Mouse (Mus musculus) ES-Bruce4 (cell line): Measurements from ENCODE around the gene Banp.

ENCODE experiments used
- CTCF ChIP-seq: IDR thresholded peaks from one replicate; pipeline ENCODE4 v1.8.1; 2011; ENCODE audit warnings: low read depth, low read length
- EP300 ChIP-seq: IDR thresholded peaks from 2 replicates; pipeline ENCODE4 v1.6.1; 2011; ENCODE audit warnings: low read depth, low read length; ENCODE audit not compliant: insufficient read depth
- POLR2A ChIP-seq: IDR thresholded peaks from one replicate; pipeline ENCODE4 v1.8.1; 2011; ENCODE audit warnings: low read length; ENCODE audit not compliant: insufficient read depth

- TF ChIP-seq CTCF (no peak), POLR2A (no peak), EP300 (no peak)
Measured at GRCm38 (mm10) chr8:121936391-121936790, 13.2 kb upstream of the Banp start.
